Mouse (Mus musculus) myocyte (in vitro differentiated cells): ENCODE measurements around the gene Dock1.

ENCODE experiments used
- MYOD1 ChIP-seq, 3 experiments: IDR thresholded peaks; one replicate each; pipeline ENCODE4 v1.6.1; 2011; ENCODE audit warnings: control low read depth in 2 of 3, low read depth in 2 of 3, mild to moderate bottlenecking in 2 of 3, moderate library complexity in 1 of 3; ENCODE audit not compliant: insufficient read length in 2 of 3, control insufficient read depth in 1 of 3
- MYOG ChIP-seq, 3 experiments: IDR thresholded peaks; one replicate each; pipeline ENCODE4 v1.6.1; 2011; ENCODE audit warnings: control low read depth in 2 of 3, low read depth in 2 of 3, mild to moderate bottlenecking in 2 of 3; ENCODE audit not compliant: insufficient read length in 2 of 3, control insufficient read depth in 1 of 3, insufficient read depth in 1 of 3
- POLR2A ChIP-seq: IDR thresholded peaks from one replicate; pipeline ENCODE4 v1.6.1; 2011; ENCODE audit warnings: low read depth, mild to moderate bottlenecking, control low read depth, moderate library complexity; ENCODE audit not compliant: insufficient read length
- POLR2AphosphoS2 ChIP-seq: IDR thresholded peaks from one replicate; pipeline ENCODE4 v1.6.1; 2011; ENCODE audit warnings: low read depth, control low read depth; ENCODE audit not compliant: insufficient read length
- REST ChIP-seq: IDR thresholded peaks from one replicate; pipeline ENCODE4 v1.6.1; 2011; ENCODE audit warnings: mild to moderate bottlenecking, control low read depth, moderate library complexity; ENCODE audit not compliant: insufficient read depth, insufficient read length
- TCF12 ChIP-seq: IDR thresholded peaks from one replicate; pipeline ENCODE4 v1.6.1; 2011; ENCODE audit warnings: mild to moderate bottlenecking, control low read depth; ENCODE audit not compliant: poor library complexity, insufficient read depth, severe bottlenecking
- TCF3 ChIP-seq: IDR thresholded peaks from one replicate; pipeline ENCODE4 v1.6.1; 2011; ENCODE audit warnings: low read depth, control low read depth; ENCODE audit not compliant: insufficient read length
- USF1 ChIP-seq: IDR thresholded peaks from one replicate; pipeline ENCODE4 v1.6.1; 2011; ENCODE audit warnings: low read depth, mild to moderate bottlenecking, control low read depth, moderate library complexity

DNA sequence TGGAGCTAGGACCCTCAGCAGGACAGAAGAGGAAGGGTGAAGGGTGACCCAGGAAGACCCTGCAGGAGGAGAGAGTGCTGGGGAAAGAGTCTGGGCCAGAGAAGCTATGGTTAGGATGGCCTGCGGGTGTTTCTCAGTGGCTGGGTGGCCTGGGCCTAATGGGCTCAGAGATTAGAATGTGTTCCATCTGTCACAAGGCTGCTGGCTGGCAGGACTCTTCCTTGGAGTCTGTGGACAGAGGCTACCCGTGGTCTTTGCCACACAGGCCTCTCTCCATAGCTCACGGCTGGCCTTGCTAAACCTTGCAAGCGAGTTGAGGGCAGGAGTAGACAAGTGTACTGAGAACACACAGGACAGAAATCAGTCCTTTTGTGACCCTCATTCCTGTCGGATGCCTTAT lies 32.0 kb downstream of the Dock1 start:
- TF ChIP-seq USF1 = no peak
- TF ChIP-seq POLR2A = no peak
- TF ChIP-seq REST = no peak
- no peak for TF ChIP-seq POLR2AphosphoS2
- TF ChIP-seq TCF3 = no peak
- TF ChIP-seq MYOG (IDR thresholded peaks at IDR 0.05; ENCODE audit: control insufficient read depth in 1 of 3, insufficient read depth in 1 of 3, insufficient read length in 2 of 3, low read depth in 2 of 3) = no peak
- TF ChIP-seq MYOD1 (IDR thresholded peaks at IDR 0.05; ENCODE audit: control insufficient read depth in 1 of 3, insufficient read length in 2 of 3, low read depth in 2 of 3) = no peak
- no peak for TF ChIP-seq TCF12
